Mouse (Mus musculus) thymus, postnatal 10 days (tissue): ENCODE data around the gene Nkain1.

Source experiments
- DNase-seq, 2 experiments: peaks; one replicate each; pipeline ENCODE4 v3.0.0; 2021; ENCODE audit warnings: low spot score in 2 of 2

The Nkain1 gene

GRCm38 (mm10) chr4:130552312-130553120 lies 21.5 kb downstream of the Nkain1 start:
- DNase-seq, result no peak

DNA sequence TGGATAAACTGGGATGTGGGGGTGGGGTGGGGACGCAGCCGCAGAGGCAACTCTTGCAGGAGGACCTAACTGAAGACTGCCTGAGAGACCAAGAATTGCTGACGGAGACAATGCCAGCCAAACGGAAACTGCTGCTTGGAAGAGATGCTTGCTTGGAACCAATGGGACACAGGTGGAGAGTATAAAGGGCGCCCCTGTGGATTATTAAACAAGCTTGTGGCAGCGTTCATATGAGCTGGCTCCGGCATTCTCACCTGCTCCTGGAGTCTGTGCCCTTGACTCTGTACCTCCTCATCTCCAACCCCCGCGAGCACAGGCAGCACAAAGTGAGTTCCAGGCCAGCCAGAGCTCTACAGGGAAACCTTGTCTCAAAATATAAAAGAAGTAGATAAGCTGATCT lies 23.5 kb downstream of the Nkain1 start:
- no peak for DNase-seq

GRCm38 (mm10) chr4:130549189-130549588 lies 24.8 kb downstream of the Nkain1 start:
- DNase-seq, result no peak

GRCm38 (mm10) chr4:130546798-130547562 lies 27.0 kb downstream of the Nkain1 start:
- DNase-seq, result no peak

DNA sequence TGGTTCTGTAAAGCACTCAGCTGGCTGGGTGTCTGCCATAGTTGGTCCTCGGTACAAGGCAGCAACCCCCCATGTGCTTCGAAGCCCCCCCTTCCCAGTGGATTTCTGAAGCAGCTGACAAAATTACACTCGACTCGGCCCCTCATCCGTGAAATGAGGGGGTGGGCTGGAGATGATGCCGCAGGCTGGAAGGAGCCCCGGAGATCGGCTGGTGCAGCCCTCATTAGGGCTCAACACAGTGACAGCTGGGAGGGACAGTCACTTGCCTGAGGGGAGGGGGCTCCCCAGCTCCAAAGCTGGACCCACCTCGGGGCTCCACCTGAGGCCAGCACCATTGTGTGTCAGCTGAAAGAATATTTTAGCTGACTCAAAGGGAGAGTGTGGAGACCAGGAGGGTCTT lies 29.6 kb downstream of the Nkain1 start:
- DNase-seq, result no peak

DNA sequence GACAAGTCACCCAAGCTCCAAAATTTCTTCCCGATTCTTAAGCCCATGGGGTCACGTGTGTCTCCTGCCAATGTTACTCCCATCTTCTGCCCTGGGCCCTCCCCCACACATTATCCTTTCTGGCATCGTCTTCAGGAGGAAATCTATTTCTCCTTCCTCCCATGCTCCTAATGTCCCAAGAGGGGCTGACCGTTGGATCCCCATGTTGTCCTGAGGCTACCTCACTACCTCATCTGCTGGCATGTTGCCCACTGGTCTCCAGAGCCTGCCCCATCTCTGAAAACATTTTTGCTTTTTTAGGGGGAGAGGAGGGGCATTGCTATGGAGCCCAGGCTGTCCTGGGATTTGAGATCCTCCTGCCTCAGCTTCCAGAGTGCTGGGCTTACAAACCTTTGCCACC lies 30.9 kb downstream of the Nkain1 start:
- DNase-seq, result no peak

DNA sequence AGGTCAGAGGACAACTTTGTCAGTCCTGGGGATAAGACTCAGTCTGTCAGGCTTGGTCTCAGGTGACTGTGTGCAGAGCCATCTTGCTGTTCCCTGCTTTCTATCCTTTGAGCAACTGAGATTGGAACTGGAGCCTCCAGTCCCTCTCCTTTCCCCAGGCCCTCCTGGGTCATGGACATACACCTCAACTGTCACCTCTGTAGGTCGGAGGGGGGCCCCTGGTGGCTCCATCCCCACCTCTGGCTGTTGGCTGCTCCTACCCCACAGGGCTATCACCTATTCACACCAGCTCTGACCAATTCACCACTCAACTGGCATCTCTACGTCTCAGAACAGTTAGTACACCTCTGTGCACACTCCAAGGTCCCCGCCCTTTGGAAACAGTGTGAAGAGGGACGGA lies 33.1 kb downstream of the Nkain1 start:
- no peak for DNase-seq

- no peak for DNase-seq
Measured at GRCm38 (mm10) chr4:130539706-130540105, 34.3 kb downstream of the Nkain1 start.

DNA sequence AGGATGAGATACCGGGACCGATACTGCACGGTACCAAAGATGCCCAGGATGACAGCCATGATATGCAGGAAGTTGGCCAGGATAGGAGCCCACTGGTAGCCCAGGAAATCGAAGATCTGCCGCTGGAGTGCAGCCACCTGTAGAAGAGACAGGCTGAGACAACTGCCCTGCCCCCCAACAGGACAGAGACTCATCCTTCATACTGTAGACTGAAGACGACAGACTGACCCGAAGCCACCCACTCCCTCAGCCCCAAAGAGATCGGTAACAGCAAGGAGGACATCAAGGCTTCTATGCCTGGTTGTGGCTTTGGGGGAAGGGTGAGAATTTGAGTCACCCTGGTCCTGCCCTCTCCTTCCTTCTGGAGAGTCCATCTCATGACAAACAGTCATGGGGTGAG lies 34.9 kb downstream of the Nkain1 start:
- DNase-seq, result no peak

DNA sequence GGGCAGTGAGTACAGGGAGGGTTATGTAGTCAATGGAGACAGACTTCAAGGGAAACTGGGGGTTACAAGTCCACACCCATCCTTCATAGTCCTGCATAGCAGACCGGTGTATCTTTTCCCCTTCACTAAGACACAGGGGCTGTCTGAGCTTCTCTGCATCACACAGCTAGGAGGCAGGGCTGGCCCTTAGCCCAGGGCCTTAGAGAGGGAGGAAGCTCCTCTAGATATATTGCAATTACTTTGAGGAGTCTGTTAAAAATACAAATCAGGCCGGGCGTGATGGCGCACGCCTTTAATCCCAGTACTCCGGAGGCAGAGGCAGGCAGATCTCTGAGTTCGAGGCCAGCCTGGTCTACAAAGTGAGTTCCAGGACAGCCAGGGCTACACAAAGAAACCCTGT lies 36.6 kb downstream of the Nkain1 start:
- no peak for DNase-seq

- DNase-seq, result no peak
Measured at GRCm38 (mm10) chr4:130535789-130536188, 38.2 kb downstream of the Nkain1 start.

GRCm38 (mm10) chr4:130533975-130534374 lies 40.0 kb downstream of the Nkain1 start:
- peak; percentile 32 to 77 for DNase-seq

DNA sequence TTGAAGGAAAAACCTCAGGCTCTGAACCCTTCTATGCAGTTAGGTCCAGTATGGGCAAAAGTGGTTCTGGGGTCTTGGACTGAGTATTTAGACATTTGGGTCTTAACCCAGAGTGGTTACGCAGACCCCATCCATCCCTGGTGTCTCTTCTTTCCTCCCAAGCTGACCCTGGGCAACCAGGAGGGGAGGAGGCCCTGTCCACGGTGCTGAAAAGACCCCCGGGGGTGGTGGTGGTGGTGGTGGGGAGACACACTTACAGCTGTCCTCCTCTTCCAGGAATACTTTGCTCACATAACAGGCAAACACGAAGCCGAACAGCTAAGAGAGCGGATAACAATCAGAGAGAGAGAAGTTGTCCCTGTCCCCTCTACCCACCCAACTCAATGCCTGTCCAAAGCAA lies 41.6 kb downstream of the Nkain1 start:
- no peak for DNase-seq

GRCm38 (mm10) chr4:130531645-130532280 lies 42.2 kb downstream of the Nkain1 start:
- DNase-seq, result peak in 1 of 2 experiments; percentile 65

DNA sequence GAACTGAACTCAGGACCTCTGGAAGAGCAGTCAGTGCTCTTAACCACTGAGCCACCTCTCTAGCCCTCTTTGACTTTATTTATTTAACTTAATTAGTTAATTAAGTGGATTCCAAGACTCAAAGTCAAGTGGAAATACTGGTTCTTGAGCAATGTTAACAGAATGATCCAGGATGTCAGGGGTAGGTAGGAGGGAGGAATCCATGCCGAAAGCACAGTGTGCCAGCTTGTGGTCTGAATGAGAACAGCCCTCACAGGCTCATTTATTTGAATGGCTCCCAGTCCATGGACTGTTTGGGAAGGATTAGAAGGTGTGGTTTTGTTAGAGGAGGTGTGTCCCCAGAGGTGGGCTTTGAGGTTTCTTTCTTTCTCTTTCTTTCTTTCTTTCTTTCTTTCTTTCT lies 46.2 kb downstream of the Nkain1 start:
- no peak for DNase-seq

DNA sequence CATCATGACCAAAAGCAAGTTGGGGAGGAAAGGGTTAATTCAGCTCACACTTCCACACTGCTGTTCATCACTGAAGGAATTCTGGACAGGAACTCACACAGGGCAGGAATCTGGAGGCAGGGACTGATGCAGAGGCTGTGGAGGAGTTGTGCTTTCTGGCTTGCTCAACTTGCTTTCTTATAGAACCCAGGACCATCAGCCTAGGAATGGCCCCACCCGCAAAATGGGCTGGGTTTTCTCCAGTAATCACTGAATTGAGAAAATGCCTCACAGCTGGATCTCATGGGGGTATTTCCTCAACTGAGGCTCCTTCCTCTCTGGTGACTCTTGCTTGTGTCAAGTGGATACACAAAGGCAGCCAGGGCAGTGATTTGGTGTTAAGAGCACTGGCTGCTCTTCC lies 48.9 kb downstream of the Nkain1 start:
- DNase-seq, result no peak

DNA sequence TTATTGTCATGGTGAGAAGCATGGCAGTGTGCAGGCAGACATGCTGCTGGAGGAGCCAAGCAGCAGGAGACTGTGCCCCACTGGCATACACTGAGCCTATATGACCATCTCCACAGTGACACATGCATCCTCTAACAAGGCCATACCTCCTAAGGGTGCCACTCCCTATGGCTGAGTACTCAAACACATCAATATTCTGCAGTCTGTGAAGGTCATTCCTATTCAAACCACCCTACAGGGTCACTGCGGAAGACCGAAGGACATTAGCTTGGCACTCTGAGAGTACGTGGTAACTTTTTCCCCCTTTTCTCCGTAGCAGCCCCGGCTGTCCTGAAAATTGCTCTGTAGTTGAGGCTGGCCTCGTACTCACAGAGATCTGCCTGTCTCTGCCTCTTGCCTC lies 52.5 kb downstream of the Nkain1 start:
- no peak for DNase-seq

DNA sequence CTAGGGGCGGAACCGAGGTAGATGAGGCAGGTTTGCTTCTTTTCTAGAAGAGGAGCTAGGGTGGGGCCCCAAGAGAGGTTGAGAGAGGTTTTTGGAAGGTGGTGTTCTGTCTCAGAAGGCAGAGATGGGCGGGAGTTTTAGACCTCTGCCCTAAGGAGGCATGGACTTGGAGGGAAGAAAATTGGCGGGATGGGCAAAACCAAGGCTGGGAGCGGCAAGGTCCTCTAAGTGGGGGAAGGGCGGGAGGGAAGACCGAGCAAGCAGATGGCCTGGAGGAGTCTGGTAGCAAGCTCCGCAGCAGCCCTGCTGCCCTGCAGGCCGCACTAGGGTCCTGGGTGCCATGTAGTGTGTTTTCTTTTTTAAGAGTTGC lies 53.5 kb downstream of the Nkain1 start:
- no peak for DNase-seq

DNA sequence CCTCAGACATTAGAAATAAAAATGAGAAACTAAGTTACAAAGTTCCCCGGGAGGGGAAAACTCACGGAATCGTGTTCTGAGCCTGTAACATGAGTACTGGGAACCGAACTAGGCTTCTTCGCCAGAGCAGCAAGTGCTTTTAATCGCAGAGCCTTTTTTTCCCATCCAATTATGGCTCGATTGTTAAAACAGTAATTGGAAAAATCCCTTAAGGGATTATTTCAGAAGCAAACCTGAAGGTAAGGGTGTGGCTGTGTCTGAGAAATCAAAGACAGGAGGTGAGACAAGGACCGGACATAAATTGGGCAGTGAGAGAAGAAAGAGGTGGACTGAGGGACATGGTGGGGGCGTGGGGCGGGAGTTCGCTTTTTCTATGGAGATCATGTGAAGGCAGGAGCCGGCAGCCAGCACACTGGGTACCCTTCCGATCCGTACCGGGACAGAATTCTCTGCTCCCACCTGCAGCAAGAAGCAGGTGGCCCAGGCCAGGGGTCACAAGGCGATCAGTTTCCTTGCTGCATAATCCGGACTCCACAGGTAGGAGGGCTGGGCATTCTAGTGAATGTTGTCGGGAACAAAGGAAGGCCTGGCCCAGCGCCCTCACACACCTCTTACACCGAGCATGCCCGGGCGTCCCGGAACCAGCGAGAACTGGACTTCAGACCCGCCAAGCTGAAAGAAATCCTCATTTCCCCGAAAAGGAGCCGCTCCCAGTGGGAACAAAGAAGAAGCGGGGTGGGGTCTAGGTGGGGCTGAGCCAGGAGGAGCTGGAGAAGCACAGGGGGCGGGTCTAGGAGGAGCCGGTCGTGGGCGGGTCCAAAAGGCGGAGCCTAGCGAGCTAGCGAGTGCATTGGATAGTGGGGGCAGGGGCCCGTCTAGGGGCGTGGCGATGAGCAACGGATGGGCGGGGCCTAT lies 54.1 kb downstream of the Nkain1 start:
- peak; percentile 84 to 89 for DNase-seq

DNA sequence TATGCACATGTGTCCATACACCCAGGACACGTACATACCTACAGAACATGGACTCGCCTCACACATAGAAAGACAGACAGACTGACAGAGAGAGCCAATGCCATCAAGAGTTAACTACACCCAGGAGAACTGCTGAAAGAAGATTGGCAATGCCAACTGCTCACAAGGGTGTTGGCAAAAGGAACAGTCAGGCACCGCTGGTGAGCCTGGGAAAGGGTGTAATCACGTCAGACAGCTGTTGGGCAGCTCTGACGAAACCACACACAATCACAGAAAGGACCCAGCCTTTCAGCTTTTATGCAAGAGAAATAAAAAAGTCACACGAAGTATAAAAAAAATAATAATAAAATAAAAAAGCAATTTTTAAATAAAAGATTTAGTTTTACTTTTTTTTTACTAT lies 57.5 kb downstream of the Nkain1 start:
- no peak for DNase-seq
